Mouse (Mus musculus): ENCODE data around the gene Naa38.
A peak's percentile ranks its signal among the peaks of the same experiment; 100 is the strongest.

Naa38 gene

DNA sequence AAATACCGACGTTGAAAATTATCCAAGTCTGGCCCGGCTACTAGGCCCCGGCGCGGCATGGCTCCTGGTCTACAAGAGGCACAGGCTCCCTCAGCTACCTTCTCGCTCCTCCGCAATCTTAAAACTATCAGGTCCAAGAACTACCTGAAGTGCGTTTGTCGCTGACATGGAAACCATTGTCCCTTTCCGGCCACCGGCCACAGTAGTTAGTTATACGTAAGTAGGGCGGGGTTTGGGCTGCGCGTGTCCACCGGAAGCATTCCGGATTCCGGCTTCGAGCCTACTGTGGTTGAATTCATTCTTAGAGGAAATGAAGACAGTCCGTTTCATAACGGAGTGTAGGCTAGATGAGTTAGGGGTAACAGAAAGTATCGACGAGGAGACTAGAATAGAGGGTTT is at the start of gene Naa38, which contains the start of gene Cyb5d1:
TSS of gene Naa38 (plus strand) at position 253 of the 399 bp plus-strand sequence.
TSS of gene Cyb5d1 (minus strand) at position 397 of the 399 bp plus-strand sequence.
- DNase-seq: peak; percentile 91 to 93

DNA sequence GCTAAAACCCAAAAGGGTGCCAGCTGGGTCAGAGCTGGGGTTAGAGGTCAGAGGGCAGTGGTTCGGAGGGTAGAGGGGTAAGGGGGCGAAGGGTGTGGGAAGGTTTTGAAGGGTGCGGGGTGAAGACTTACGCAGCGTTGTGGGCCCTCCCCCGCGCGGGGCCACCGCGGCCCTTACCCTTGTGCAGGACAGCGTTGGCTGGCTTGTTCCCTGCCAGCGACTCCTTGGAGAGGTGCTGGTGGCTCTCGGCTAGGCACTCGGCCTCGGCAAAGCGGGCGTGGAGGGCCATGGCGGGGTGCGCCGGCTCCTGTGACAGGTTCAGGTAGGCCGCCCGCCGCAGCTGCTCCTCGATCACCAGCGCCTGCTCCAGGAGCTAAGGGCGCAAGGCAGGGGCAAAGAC is 48.8 kb upstream of the Naa38 start:
- DNase-seq: no peak

DNA sequence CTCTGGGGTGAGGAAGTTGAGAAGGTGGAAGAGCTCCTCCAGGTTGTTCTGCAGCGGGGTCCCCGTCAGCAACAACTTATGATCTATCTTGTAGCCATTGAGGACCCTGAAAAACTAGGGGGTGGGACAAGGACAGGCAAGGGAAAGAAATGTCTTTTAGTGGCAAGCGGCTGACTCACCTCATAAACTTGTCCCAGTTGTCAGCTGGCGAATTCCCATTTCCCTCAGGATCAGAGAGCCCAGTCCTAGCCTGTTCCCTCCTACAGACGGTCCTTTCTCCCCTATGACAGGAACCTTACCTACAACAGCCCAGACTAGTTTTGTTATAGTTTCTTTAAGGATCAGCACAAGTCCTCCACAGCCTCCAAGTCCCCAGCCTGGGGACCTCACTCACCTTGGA is 38.7 kb upstream of the Naa38 start:
- no peak for DNase-seq

DNA sequence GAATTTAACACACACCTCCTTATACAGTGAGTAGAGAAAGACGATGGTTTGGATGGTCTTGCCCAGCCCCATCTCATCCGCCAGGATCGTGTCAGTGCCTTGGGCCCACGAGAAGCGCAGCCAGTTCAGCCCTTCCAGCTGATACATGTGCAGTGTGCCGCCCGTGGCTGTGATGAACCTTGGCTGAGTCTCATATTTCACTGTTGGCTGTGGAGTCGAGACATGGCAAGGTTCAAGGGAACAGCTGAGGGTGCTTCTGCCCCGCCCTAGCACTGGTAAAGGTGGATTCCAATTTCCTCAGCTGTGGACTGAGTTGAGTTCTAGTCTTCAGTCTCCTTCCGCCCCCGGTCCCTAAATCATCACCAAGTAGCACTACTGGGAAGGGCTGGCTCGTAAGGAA is 37.6 kb upstream of the Naa38 start:
- DNase-seq: no peak

DNA sequence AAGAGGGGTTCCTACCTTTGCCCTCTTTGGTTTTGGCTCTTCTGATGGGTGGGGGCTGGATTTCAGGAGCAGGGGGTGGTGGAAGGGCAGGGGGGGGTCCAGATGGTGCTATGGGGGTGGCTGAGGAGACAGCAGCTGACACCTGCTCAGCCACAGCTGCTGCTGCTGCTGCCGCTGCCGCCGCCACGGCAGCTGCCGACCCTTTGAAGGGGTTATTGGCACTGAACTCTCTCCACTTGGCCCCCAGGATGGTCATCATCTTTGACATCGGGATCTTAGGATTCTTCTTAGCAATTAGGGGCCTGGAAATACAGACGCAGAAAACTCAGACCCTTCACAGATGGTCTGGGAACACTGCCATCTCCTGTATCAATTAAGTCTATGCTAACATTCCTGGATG is 33.3 kb upstream of the Naa38 start:
- no peak for DNase-seq

DNA sequence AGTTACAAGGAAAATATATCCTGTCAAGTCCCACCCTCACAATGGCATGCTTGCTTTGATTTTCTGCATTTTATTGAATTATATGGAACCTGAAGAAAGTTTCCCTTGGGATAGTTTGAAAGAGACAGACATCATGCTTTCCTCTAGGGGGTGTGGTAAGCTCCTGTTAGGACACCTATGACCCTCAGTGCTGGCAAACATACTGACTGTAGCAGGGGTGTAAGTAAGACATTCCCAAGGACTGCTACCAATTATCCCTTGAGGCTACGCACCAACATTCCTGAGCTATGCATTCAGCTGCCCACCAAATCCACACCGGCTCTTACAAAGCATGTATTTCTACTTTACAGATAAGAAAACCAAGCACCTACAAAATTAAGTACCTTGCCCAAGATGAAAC is 32.8 kb upstream of the Naa38 start:
- no peak for DNase-seq

DNA sequence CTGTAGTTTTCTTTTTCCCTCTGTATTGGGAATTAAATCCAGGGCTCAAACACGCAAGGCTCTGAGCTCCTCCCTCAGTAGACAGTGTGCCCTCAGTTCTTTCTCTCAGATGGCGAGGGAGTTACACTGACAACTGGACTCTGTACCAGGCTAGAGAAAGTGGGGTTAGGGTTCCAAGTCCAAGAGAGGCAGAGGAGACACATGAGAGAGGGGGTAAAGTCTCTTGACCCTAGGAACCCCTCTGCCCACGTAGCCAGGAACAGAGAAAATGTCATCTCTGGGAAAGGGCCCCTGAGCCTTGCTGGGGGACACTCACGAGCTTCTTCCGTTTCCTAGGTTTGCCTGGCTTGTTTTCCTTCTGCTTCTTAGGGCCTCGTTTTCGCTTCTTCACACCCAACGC is 30.9 kb upstream of the Naa38 start:
- no peak for DNase-seq

DNA sequence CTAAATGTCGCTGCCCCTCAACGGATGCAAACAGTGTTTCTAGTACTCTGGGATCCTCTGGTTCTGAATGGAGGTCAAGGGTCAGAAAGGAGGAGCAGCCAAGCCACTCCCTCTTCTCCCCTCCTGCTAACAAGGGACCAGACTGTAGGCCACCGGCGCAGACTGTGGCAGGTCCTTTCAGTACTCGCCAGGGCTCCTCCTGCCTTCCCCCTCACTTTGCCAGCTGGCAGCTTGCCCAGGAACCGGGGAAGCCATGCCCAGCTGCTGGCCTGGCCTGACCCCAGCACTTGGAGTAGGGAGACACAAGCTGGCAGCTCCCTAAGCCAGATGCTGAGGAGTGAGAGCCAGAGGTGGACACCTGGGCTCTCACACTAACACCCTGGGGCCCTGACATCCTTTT is 30.4 kb upstream of the Naa38 start:
- peak; percentile 95 to 98 for DNase-seq

DNA sequence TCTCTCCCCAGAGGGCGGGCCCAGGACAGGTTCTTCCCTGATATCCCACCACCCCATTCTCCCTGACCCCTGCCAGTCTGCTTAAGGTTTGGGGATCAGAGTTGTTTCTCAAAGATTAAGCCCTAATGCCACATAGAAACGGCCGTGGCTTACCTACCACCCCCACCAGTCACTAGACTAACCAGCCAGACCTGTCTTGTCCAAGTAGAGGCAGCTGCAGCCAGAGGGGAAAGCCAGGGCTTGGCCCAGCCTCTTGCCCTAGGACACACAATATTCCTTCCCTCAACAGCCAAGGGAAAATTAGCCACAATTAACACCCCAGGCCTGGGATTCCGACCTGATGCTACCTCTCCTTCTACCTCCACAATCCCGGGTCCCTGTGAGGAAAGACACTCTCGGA is 29.6 kb upstream of the Naa38 start:
- DNase-seq: no peak

DNA sequence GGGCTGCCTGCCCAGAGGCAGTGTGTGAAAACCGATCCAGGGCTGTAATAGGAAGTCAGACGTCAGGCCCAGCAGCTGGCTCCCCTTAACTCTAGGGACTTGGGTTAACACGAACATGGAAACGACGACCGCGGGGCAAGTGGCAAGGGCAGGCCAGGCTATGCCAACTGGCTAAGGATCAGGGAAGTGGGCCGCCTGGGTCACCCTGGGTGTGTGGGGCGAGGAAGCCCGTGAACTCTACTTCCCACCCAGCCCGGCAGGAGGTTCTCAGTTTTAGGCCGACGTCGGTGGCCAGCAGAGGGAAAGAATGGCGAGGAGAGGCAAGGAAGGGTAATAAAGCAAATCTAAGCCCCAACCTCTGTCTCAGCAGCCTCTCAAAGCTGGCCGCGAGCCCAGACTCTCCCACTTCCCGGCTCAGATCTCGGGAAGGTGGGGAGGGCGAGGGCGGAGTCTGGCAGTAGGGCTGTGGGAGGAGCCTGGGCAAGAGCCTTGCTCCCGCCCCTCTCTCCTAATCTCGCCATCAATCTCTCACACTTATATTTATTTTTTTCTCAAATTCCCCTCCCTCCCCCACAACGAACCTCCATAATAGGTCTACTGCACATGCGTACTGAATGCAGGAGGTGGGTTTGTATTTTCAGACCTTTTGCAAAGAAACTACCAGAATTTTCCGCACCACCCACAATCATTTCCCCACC is 29.0 kb upstream of the Naa38 start:
- DNase-seq: peak; percentile 94 to 97

DNA sequence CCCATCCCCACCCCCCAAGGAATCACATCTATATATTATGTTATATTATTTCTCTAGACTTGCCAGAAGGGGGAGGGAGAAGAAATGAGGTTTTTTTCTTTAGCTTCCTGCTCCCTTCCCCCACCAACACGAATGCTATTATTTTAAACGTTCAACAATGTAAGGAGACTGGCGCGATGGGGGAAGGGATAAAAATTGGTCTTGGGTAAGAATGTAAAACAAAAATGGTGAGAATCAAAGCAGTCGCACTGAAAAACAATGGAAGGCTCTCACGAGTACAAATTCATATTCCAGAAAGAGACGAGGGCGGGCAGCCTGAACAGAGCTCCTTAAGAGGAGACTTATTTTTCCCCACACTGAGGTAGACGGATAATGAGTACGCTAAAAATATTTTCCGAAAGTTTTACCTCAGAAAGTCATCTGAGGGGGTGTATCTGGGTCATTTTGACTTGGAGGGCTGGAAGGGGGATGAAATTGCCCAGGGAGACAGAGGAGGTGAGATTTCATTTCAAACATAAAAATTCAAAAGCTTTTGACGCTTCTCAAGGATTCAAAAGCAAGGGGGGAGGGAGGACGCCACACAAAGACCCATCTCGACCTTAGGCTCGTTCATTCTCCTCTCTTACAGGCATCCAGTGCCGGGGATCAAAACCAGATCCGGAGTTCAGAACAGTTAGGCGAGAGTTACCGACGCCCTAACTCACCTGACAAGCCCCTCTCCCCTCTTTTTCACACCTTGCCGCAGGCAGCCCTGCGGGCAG is 28.3 kb upstream of the Naa38 start:
- peak in 1 of 2 experiments; percentile 37 for DNase-seq

DNA sequence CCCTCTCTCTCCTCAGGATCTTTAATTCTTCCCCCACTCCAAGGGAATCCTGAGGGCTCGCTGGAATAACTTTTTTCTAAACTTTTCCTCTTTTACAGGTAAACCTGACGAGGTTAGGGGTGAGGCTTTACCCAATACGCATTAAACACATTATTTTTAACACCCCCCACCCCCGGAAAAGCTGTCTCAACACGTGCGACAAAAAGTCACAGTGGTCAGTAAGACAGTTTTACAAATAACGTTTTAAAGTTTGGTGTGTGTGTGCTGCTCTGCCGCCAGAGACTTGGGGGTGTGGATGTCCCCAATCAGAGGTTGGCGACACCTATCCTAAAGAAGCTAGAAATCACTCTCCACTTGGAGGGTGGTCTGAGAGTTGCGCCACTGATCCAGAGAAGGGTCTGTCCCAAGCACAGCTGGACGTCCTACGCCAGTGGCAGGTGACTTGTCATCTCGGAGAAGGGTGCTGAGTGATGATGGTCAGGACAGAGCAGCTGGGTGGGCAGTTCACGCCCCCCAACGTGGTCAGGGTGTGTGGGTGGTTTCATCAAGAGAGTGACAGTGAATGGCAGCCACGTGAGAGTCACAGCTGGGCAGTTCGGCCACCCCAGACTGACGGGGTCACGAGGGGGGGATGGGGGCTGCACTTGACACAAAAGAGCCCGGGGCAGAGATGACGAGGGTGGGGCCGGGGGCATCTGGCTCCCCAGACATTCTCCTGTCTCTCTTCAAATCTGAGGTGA is 27.5 kb upstream of the Naa38 start:
- DNase-seq: peak in 1 of 2 experiments; percentile 43

DNA sequence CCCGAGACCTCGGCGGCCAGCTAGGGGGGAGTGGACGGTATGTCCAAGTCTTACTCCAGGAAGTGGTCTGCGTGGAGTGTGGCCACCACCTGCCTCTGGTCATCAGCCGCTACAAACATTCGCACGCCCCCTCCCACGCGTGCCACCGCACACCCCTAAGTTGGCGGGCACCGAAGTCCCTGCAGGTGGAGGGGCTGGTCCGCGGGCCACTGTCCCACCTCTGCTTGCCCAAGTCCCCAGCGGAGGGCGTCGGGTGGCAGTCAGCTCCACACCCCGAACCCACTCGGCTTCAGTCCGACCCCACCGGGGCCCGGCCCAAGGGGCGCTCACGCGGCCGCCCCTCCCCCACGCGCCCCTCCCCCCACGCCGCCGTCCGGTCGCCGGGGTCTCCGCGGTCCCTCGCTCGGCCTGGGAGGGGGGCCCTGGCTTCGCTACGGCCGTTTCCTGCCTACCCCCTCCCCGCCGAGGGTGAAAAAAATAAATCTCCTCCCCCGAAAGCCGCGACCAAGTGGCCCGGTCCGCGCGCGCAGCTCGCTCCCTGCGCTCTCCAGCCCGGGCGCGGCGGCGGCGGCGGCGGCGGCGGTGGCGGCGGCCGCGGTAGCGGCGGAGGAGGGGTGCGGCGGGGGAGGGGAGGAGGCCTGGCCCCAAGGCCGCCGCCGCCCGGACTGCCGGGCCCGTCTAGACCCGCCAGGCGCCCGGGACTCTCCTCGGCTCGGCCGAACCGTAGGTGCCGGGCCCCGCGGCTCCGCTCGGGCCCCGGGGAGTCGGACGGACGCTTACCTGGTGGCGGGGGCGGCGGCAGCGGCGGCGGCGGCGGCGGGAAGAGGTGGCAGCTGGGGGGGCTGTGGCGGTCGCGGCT is 26.7 kb upstream of the Naa38 start:
- DNase-seq: peak; percentile 70

DNA sequence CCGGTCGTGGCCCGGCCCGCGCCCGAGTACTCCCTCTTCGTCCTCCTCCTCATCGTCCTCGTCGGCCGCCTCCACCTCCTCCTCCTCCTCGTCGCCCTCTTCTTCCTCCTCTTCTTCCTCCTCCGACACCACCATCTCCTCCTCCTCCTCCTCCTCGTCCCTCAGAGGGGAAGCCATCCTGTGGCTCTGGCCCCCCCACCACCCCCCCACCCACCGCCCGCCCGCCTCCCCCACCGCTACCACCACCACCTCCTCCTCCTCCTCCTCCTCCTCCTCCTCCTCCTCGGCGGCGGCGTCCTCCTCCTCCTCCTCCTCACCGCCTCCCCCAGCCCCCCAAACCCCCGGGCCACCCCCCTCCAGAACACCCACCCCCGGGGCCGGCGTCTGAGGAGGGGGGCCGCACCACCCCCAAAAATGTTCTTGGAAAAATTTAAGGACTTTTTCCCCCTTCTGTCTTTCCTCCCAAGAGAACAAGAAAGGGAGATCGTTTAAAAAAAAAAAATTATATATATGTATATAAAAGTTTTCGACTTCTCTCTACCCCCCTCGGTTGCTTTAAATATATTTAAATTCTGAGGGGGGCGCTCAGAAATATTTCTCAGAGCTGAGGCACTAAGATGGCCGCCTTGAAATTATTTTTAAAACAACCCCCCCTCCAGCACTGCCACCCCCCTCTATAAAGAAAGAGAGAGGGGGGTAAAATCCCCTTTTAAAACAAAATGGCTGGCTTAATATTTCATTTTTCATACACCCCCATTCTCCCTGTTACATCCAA is 25.9 kb upstream of the Naa38 start, which contains the start of gene Chd3:
TSS of gene Chd3 (minus strand) at position 192 of the 775 bp plus-strand sequence.
- DNase-seq: peak in 1 of 2 experiments; percentile 56

DNA sequence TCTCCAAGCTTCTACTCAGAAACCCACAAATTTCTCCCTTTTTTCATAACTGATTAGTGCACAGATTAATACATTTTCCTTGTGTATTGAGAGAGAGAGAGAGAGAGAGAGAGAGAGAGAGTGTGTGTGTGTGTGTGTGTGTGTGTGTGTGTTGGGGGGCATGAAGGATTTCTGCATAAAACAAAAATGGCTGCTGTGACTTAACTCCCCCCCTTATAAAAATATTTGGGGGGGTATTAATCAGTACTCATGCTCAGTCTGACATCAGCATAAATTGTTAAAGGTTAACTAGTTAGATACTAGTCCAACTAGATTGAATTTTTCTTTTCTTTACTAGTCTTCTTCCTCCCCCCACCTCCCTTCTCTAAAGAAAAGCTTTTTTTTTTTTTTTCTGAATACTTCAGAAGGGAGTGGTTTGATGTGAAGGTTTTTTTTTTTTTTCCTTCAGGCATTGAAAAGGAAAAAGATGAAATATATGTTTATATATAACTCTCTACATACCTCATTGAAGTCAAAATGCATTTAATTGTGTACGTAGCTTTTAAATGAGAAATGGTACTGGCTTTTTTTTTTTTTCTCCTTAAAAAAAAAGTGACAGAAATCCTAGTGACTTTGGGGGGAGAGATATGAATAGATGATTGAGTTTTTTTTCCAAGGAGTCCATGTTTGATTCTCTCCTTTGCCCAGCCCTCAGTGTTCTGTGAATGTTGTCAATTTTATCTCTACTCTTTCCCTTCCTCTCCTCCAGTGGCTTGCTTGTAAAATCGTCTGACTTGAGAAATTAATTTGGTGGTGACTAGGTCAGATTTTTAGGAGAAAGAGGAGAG is 25.1 kb upstream of the Naa38 start:
- DNase-seq: no peak

DNA sequence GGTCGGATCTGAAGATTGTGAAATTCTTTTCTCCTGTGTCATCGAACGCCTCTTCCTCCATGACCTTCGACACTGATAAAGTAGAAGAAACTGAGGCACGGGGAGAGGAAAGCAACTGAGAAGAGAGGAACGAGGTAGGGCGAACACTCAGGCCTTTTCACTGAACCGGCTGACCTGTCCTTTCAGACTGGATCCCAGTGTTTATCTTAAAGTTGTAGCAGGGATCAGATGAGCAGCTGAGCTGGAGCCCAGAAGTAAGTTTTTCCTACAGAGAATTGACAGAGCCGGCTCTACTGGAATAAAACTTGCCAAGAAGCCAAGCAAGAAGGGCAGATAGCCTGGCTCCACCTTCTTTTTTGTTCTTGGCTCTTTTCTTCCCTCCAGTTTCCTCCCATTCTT is 24.5 kb upstream of the Naa38 start:
- DNase-seq: no peak

DNA sequence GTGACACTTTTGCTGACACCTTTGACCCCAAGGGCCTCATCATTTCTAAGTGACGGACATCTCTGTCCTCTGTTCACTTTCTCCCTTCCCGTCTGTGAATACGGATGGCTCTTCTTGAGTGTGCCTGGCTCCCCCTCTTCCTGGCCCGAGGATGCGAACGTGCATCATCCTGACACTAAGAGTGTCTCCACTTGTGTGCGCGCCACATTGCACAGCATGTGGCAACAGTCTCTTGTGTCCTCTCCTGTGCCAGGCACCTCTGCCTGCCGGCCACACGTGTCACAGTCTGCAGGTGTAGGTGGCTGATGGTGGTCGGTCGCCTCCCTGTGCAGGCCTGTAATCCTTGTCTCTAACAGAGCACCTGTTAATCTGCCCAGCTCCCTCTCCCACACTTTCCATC is 23.7 kb upstream of the Naa38 start:
- DNase-seq: no peak

DNA sequence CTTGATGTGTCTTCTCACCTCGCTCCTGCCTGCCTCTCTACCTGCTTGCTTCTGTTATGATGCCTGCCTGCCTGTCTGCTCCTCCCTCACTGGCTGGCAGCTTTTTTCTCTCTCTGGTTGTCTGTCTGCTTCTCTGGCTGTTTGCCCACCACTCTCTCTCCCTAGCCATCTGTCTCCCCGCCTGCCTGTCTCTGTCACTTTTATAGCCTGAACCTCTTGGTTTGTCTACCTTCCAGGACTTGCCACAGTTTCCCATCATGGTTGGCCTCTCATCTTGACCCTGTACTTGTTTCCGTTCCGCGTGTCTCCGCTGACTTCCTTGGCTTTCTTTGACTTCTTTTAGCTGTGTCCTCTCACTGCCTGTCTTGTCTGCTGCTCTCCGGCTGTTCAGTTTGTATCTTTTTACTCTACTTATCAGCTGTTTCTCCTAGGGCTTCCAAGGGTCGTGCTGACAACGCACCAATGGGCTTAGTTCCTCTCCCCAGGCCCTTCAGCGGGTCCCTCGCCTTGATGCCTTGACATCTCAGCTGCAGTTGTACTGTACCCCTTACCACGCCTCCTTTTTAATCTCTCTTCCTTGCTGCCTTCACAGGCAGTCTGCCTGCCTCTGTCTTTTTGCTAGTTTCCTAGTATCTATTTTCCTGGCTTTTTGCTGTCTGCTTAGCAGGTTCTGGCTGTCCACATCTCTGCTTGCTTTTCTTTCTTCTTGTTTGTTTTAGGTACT is 23.1 kb upstream of the Naa38 start:
- DNase-seq: peak; percentile 92 to 95

DNA sequence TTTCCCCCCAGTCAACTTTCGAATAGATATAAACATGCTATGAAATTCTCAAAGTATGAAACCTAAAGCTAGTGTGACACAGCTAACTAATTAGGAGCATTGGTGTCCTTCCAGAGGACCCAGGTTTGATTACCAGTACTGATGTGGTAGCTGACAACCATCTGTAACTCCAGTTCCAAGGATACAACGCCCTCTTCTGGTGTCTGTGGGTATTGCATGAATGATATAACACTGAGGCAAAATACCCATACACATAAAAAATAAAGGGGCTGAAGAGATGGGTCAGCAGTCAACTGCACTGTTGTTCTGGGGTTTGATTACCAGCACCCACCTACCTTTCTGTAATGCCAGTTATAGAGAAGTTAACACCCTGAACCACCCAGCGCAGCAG is 22.5 kb upstream of the Naa38 start:
- DNase-seq: peak; percentile 54 to 67

All from cerebellum, postnatal 14 days (tissue).